Comparison of ENCODE assay signal across 9 mouse cellular contexts in the genomic region with DNA sequence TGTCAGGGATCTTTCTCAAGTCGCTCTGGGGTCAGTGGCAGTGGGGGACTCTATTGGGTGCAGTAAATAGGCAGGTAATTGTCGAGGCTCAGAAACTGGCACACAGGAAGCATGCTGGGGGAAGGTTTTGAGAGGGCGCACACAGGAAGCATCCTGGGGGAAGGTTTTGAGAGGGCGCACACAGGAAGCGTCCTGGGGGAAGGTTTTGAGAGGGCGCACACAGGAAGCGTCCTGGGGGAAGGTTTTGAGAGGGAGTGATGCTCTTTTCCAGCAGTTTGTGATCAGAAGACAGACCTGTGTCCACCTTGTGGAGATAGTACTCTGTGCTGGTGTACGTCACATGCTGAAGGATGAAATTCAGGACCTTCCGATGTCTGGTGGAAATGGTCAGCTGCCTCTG. TPM values are rescaled to one million over a fixed set of nuclear protein-coding genes. Genes with fewer than 3 reads are reported as not detected.
DNase-seq lines count a peak whose midpoint lies in the region; ATAC-seq and TF ChIP-seq lines count a peak whose summit lies in the region.
"Had no signal": no experiment of that assay in that cellular context is flagged by ENCODE, and none has a peak within 500 bp of the region (broad histone marks: within the 10 kb centered on the region; RNA-seq: fewer than 3 reads in every experiment).

No protein-coding gene starts in this region.

- H3K36me3 ChIP-seq in liver, embryonic 12.5 days: no peaks in the 10 kb centered on the region
- no peaks in the 10 kb centered on the region for H3K36me3 ChIP-seq in liver, postnatal 0 days (replicated peaks; ENCODE audit: insufficient read depth, low read length)
- H3K36me3 ChIP-seq in hindbrain, embryonic 11.5 days (ENCODE audit: control insufficient read depth, insufficient read depth, low read length): no peaks in the 10 kb centered on the region
- no peaks in the 10 kb centered on the region for H3K36me3 ChIP-seq in neural tube, embryonic 13.5 days

- H3K27ac ChIP-seq in liver, embryonic 12.5 days: no peak overlapping the region
- no peak overlapping the region for H3K27ac ChIP-seq in liver, postnatal 0 days (ENCODE audit: low read depth)
- no peak overlapping the region for H3K27ac ChIP-seq in hindbrain, embryonic 11.5 days (ENCODE audit: low read depth, low read length)
- no peak overlapping the region for H3K27ac ChIP-seq in neural tube, embryonic 13.5 days (replicated peaks)
- no peak overlapping the region for H3K27ac ChIP-seq in layer of hippocampus, adult 2 months

- no peak for DNase-seq in liver, postnatal 0 days
- DNase-seq in MEL-GATA-1-ER (ENCODE audit: extremely low read depth, low read depth): peak; percentile 35
- DNase-seq in hindbrain, embryonic 11.5 days (ENCODE audit: low spot score): peak; percentile 8
- no peak for DNase-seq in left cerebral cortex, postnatal 36 days (ENCODE audit: low spot score in 2 of 2)
- no peak for DNase-seq in layer of hippocampus, adult 2 months (ENCODE audit: low spot score in 2 of 2)
- DNase-seq: cerebellum, adult 9-10 months had no signal

- H3K9ac ChIP-seq in liver, embryonic 12.5 days: no peak overlapping the region
- H3K9ac ChIP-seq in liver, postnatal 0 days (replicated peaks): no peak overlapping the region
- no peak overlapping the region for H3K9ac ChIP-seq in hindbrain, embryonic 11.5 days (ENCODE audit: low read depth, low read length)
- no peak overlapping the region for H3K9ac ChIP-seq in neural tube, embryonic 13.5 days

- TF ChIP-seq CTCF in liver, postnatal 0 days (IDR thresholded peaks at IDR 0.05; ENCODE audit: low read depth): no peak
- TF ChIP-seq CTCF in layer of hippocampus, adult 2 months (conservative IDR thresholded peaks at IDR 0.05): no peak

- TF ChIP-seq EP300 in liver, postnatal 0 days (IDR thresholded peaks at IDR 0.05; ENCODE audit: low read depth): no peak

- 25% methylated on average over 9 of the region's 9 CpGs for WGBS in liver, embryonic 12.5 days (ENCODE audit: insufficient replicate concordance)
- WGBS in liver, postnatal 0 days (ENCODE audit: insufficient replicate concordance): 24% methylated on average over 9 of the region's 9 CpGs
- WGBS in hindbrain, embryonic 11.5 days: 27% methylated on average over 9 of the region's 9 CpGs
- WGBS in neural tube, embryonic 13.5 days: 31% methylated on average over 9 of the region's 9 CpGs

- H3K4me3 ChIP-seq in liver, embryonic 12.5 days: no peak overlapping the region
- H3K4me3 ChIP-seq in liver, postnatal 0 days (ENCODE audit: low read depth, low read length): no peak overlapping the region
- H3K4me3 ChIP-seq in hindbrain, embryonic 11.5 days (ENCODE audit: low read depth, low read length): no peak overlapping the region
- H3K4me3 ChIP-seq in neural tube, embryonic 13.5 days: peak overlapping the region; percentile 9; the same call in 1 of the 2 replicates
- H3K4me3 ChIP-seq in layer of hippocampus, adult 2 months: no peak overlapping the region

- H3K4me2 ChIP-seq in liver, embryonic 12.5 days: peak overlapping the region; percentile 1
- H3K4me2 ChIP-seq in liver, postnatal 0 days (ENCODE audit: low read depth, low read length): no peak overlapping the region
- no peak overlapping the region for H3K4me2 ChIP-seq in hindbrain, embryonic 11.5 days (replicated peaks; ENCODE audit: low read depth, low read length)
- peak overlapping the region; percentile 30 for H3K4me2 ChIP-seq in neural tube, embryonic 13.5 days

- intact Hi-C loops in left cerebral cortex, postnatal 36 days (cut with DNase I): loop anchor here (5.0 kb wide), 2 partner anchors 81 to 251 kb away; no protein-coding TSS in a partner anchor

- no peaks in the 10 kb centered on the region for H3K4me1 ChIP-seq in liver, embryonic 12.5 days
- H3K4me1 ChIP-seq in liver, postnatal 0 days (ENCODE audit: insufficient read depth): no peaks in the 10 kb centered on the region
- H3K4me1 ChIP-seq in hindbrain, embryonic 11.5 days (replicated peaks; ENCODE audit: control insufficient read depth, insufficient read depth, low read length): no peaks in the 10 kb centered on the region
- no peaks in the 10 kb centered on the region for H3K4me1 ChIP-seq in neural tube, embryonic 13.5 days (replicated peaks)

- peaks cover 13% of the 10 kb centered on the region for H3K27me3 ChIP-seq in liver, embryonic 12.5 days (replicated peaks)
- no peaks in the 10 kb centered on the region for H3K27me3 ChIP-seq in liver, postnatal 0 days (ENCODE audit: insufficient read depth, low read length)
- H3K27me3 ChIP-seq in hindbrain, embryonic 11.5 days (ENCODE audit: control insufficient read depth, insufficient read depth, low read length): no peaks in the 10 kb centered on the region
- no peaks in the 10 kb centered on the region for H3K27me3 ChIP-seq in neural tube, embryonic 13.5 days

- no peak for ATAC-seq in liver, embryonic 12.5 days
- no peak; the same call in 1 of the 2 replicates for ATAC-seq in liver, postnatal 0 days
- no peak for ATAC-seq in hindbrain, embryonic 11.5 days (ENCODE audit: low FRiP score)
- ATAC-seq in neural tube, embryonic 13.5 days (ENCODE audit: low read depth): no peak

- no peaks in the 10 kb centered on the region for H3K9me3 ChIP-seq in liver, embryonic 12.5 days (replicated peaks)
- no peaks in the 10 kb centered on the region for H3K9me3 ChIP-seq in liver, postnatal 0 days (ENCODE audit: low read length)
- H3K9me3 ChIP-seq in hindbrain, embryonic 11.5 days (ENCODE audit: control insufficient read depth, low read length): no peaks in the 10 kb centered on the region
- no peaks in the 10 kb centered on the region for H3K9me3 ChIP-seq in neural tube, embryonic 13.5 days

RNA-seq across cellular contexts. Expression of a gene that starts 33.5 kb away (rescaled TPM):
- 7.3 and 7.6 TPM in 2 replicates for polyA plus RNA-seq in liver, embryonic 12.5 days (2016; fragmentation: Nextera tagmentation; extraction: Ambion mirVana)
- polyA plus RNA-seq in liver, postnatal 0 days (2015; fragmentation: Nextera tagmentation; extraction: Ambion mirVana): 9.8 and 10.2 TPM in 2 replicates
- polyA plus RNA-seq in hindbrain, embryonic 11.5 days (2014; fragmentation: Nextera tagmentation; extraction: Ambion mirVana): 2.4 and 2.6 TPM in 2 replicates
- polyA plus RNA-seq in neural tube, embryonic 13.5 days (2015; fragmentation: Nextera tagmentation; extraction: Ambion mirVana): 2.5 and 2.6 TPM in 2 replicates
- 1 to 10 TPM; 5.1 to 5.3 TPM for total RNA-seq in left cerebral cortex, postnatal 36 days (2021)
- 1 to 10 TPM; 3.3 to 6.8 TPM for total RNA-seq in layer of hippocampus, adult 2 months (2021)

RNA-seq across cellular contexts. Expression of a gene that starts 38.8 kb away (rescaled TPM):
- 15.8 and 16.7 TPM in 2 replicates for polyA plus RNA-seq in liver, embryonic 12.5 days (2016; fragmentation: Nextera tagmentation; extraction: Ambion mirVana)
- 30.2 and 32.2 TPM in 2 replicates for polyA plus RNA-seq in liver, postnatal 0 days (2015; fragmentation: Nextera tagmentation; extraction: Ambion mirVana)
- 7.1 and 7.6 TPM in 2 replicates for polyA plus RNA-seq in hindbrain, embryonic 11.5 days (2014; fragmentation: Nextera tagmentation; extraction: Ambion mirVana)
- 3.2 and 4.6 TPM in 2 replicates for polyA plus RNA-seq in neural tube, embryonic 13.5 days (2015; fragmentation: Nextera tagmentation; extraction: Ambion mirVana)
- 1 to 10 TPM; 3.1 to 3.9 TPM for total RNA-seq in left cerebral cortex, postnatal 36 days (2021)
- total RNA-seq in layer of hippocampus, adult 2 months (2021): 1 to 10 TPM; 2.6 to 4.5 TPM

RNA-seq across cellular contexts. Expression of a gene that starts 38.9 kb away (rescaled TPM):
- polyA plus RNA-seq in liver, embryonic 12.5 days (2016; fragmentation: Nextera tagmentation; extraction: Ambion mirVana): 0.39 and 0.51 TPM in 2 replicates
- 0.14 and 0.18 TPM in 2 replicates for polyA plus RNA-seq in liver, postnatal 0 days (2015; fragmentation: Nextera tagmentation; extraction: Ambion mirVana)
- polyA plus RNA-seq in hindbrain, embryonic 11.5 days (2014; fragmentation: Nextera tagmentation; extraction: Ambion mirVana): 0.11 TPM in 1 of 2 replicates, not detected in the other
- polyA plus RNA-seq in neural tube, embryonic 13.5 days (2015; fragmentation: Nextera tagmentation; extraction: Ambion mirVana): not detected in 2 replicates
- not detected for total RNA-seq in left cerebral cortex, postnatal 36 days (2021)
- total RNA-seq in layer of hippocampus, adult 2 months (2021): not detected
- polyA plus RNA-seq: lung, adult 2 months had no signal

RNA-seq across cellular contexts. Expression of a gene that starts 51.5 kb away (rescaled TPM):
- polyA plus RNA-seq in liver, embryonic 12.5 days (2016; fragmentation: Nextera tagmentation; extraction: Ambion mirVana): 2.7 and 3.4 TPM in 2 replicates
- 1.9 and 2.0 TPM in 2 replicates for polyA plus RNA-seq in liver, postnatal 0 days (2015; fragmentation: Nextera tagmentation; extraction: Ambion mirVana)
- polyA plus RNA-seq in hindbrain, embryonic 11.5 days (2014; fragmentation: Nextera tagmentation; extraction: Ambion mirVana): not detected in 2 replicates
- polyA plus RNA-seq in neural tube, embryonic 13.5 days (2015; fragmentation: Nextera tagmentation; extraction: Ambion mirVana): not detected in 2 replicates
- total RNA-seq in left cerebral cortex, postnatal 36 days (2021): 10 to 100 TPM; 70.8 to 84.6 TPM
- 10 to 100 TPM; 48.8 to 63.0 TPM for total RNA-seq in layer of hippocampus, adult 2 months (2021)

Comparison
In these comparisons a context has a peak if more than half of its experiments do, and no peak if none do; other contexts are left out.
1. H3K4me2 ChIP-seq: peak in liver, embryonic 12.5 days (single experiment) and neural tube, embryonic 13.5 days (single experiment); none in liver, postnatal 0 days (single experiment) and hindbrain, embryonic 11.5 days (single experiment).
2. DNase-seq: peak in MEL-GATA-1-ER (single experiment) and hindbrain, embryonic 11.5 days (single experiment); none in liver, postnatal 0 days (single experiment), left cerebral cortex, postnatal 36 days (0 of 2) and layer of hippocampus, adult 2 months (0 of 2).